ENCODE assay signal across 9 mouse cellular contexts in genomic region chr11:78396950-78397349, GRCm38 (mm10). TPM values are rescaled to one million over a fixed set of nuclear protein-coding genes. Genes with fewer than 3 reads are reported as not detected.
DNase-seq lines count a peak whose midpoint lies in the region; ATAC-seq and TF ChIP-seq lines count a peak whose summit lies in the region.
"Had no signal": no experiment of that assay in that cellular context is flagged by ENCODE, and none has a peak within 500 bp of the region (broad histone marks: within the 10 kb centered on the region; RNA-seq: fewer than 3 reads in every experiment).

No protein-coding gene starts in this region.

- peak overlapping the region; percentile 59 for H3K4me2 ChIP-seq in hindbrain, embryonic 12.5 days (replicated peaks)
- H3K4me2 ChIP-seq in lung, postnatal 0 days (replicated peaks; ENCODE audit: low read depth, low read length), result no peak overlapping the region

- WGBS in hindbrain, embryonic 12.5 days, result 43% methylated on average over 11 of the region's 11 CpGs
- WGBS in lung, postnatal 0 days, result 36% methylated on average over 11 of the region's 11 CpGs
- WGBS in cerebellum, adult 2 months, result 67% methylated on average over 11 of the region's 11 CpGs

- H3K27me3 ChIP-seq in E14TG2a.4 (ENCODE audit: insufficient read depth, low read length) (0 out of 2 replicates have a peak, but pooled peaks cover 7% of the 10 kb centered on the region), ES-Bruce4 (ENCODE audit: control insufficient read depth, insufficient read depth, low read length, poor library complexity, severe bottlenecking) (no peaks in the 10 kb centered on the region)
- peaks cover 9% of the 10 kb centered on the region for H3K27me3 ChIP-seq in hindbrain, embryonic 12.5 days
- no peaks in the 10 kb centered on the region for H3K27me3 ChIP-seq in lung, postnatal 0 days (replicated peaks; ENCODE audit: insufficient read depth, low read length)
- H3K27me3 ChIP-seq in cerebellum, adult 2 months (ENCODE audit: control insufficient read depth, insufficient read depth, low read length), result no peaks in the 10 kb centered on the region

- intact Hi-C loops in gastrocnemius, postnatal 36 days (cut with DNase I), result no loop called here

- TF ChIP-seq CTCF in E14TG2a.4 (conservative IDR thresholded peaks at IDR 0.05; ENCODE audit: low read length), result no peak
- TF ChIP-seq CTCF in ES-Bruce4 (IDR thresholded peaks at IDR 0.05; ENCODE audit: low read depth, low read length), result no peak
- TF ChIP-seq CTCF in lung, postnatal 0 days (IDR thresholded peaks at IDR 0.05), result no peak
- no peak for TF ChIP-seq CTCF in cerebellum, adult 2 months (IDR thresholded peaks at IDR 0.05; ENCODE audit: borderline replicate concordance, insufficient read depth, low read depth, low read length)

- peaks cover 63% of the 10 kb centered on the region for H3K4me1 ChIP-seq in E14TG2a.4 (replicated peaks; ENCODE audit: low read depth, low read length)
- no peaks in the 10 kb centered on the region for H3K4me1 ChIP-seq in ES-Bruce4 (ENCODE audit: control insufficient read depth, insufficient read depth, low read length)
- H3K4me1 ChIP-seq in hindbrain, embryonic 12.5 days, result peaks cover 7% of the 10 kb centered on the region
- H3K4me1 ChIP-seq in lung, postnatal 0 days (ENCODE audit: insufficient read depth, low read depth, low read length), result no peaks in the 10 kb centered on the region; the same call in 1 of the 2 replicates
- H3K4me1 ChIP-seq in cerebellum, adult 2 months (ENCODE audit: control insufficient read depth, insufficient read depth, low read length), result peaks cover 3% of the 10 kb centered on the region; the same call in 1 of the 2 replicates

- peak overlapping the region; percentile 71 for H3K4me3 ChIP-seq in E14TG2a.4 (replicated peaks; ENCODE audit: low read length)
- peak overlapping the region; percentile 49 for H3K4me3 ChIP-seq in ES-Bruce4 (ENCODE audit: low read depth, low read length)
- H3K4me3 ChIP-seq in hindbrain, embryonic 12.5 days, result peak overlapping the region; percentile 24
- H3K4me3 ChIP-seq in lung, postnatal 0 days (ENCODE audit: low read depth, low read length), result no peak overlapping the region
- no peak overlapping the region for H3K4me3 ChIP-seq in cerebellum, adult 2 months (replicated peaks; ENCODE audit: insufficient read depth, low read depth, low read length)

- TF ChIP-seq EP300 in ES-Bruce4 (IDR thresholded peaks at IDR 0.05; ENCODE audit: insufficient read depth, low read depth, low read length), result no peak
- TF ChIP-seq EP300 in lung, postnatal 0 days (IDR thresholded peaks at IDR 0.05), result no peak

- 0 out of 2 replicates have a peak overlapping the region, but pooled peaks have one; percentile 7 for H3K9ac ChIP-seq in ES-Bruce4 (ENCODE audit: low read depth, poor library complexity, severe bottlenecking)
- peak overlapping the region; percentile 53; the same call in 1 of the 2 replicates for H3K9ac ChIP-seq in hindbrain, embryonic 12.5 days
- H3K9ac ChIP-seq in lung, postnatal 0 days (replicated peaks; ENCODE audit: low read depth), result no peak overlapping the region

- H3K9me3 ChIP-seq in E14TG2a.4 (ENCODE audit: low read length), result no peaks in the 10 kb centered on the region
- no peaks in the 10 kb centered on the region for H3K9me3 ChIP-seq in ES-Bruce4 (replicated peaks; ENCODE audit: control insufficient read depth, insufficient read depth, low read length, poor library complexity, severe bottlenecking)
- H3K9me3 ChIP-seq in hindbrain, embryonic 12.5 days (replicated peaks), result no peaks in the 10 kb centered on the region
- H3K9me3 ChIP-seq in lung, postnatal 0 days (ENCODE audit: low read length), result no peaks in the 10 kb centered on the region

- ATAC-seq in hindbrain, embryonic 12.5 days (ENCODE audit: low FRiP score), result no peak
- ATAC-seq in lung, postnatal 0 days, result no peak

- peak; percentile 14 for DNase-seq in lung, postnatal 0 days (ENCODE audit: low spot score)
- DNase-seq in gastrocnemius, postnatal 36 days, result no peak
- no peak for DNase-seq in gastrocnemius, postnatal 25 days
- no peak for DNase-seq in cerebellum, adult 2 months

- no peak overlapping the region for H3K27ac ChIP-seq in ES-Bruce4 (ENCODE audit: insufficient read depth, low read length)
- H3K27ac ChIP-seq in hindbrain, embryonic 12.5 days, result 0 out of 2 replicates have a peak overlapping the region, but pooled peaks have one; percentile 30
- no peak overlapping the region for H3K27ac ChIP-seq in lung, postnatal 0 days (ENCODE audit: low read length)
- H3K27ac ChIP-seq in cerebellum, adult 2 months (ENCODE audit: insufficient read depth, low read length), result no peak overlapping the region

- no peak for TF ChIP-seq POLR2A in ES-Bruce4 (IDR thresholded peaks at IDR 0.05; ENCODE audit: insufficient read depth, low read length)
- TF ChIP-seq POLR2A in cerebellum, adult 2 months (IDR thresholded peaks at IDR 0.05; ENCODE audit: borderline replicate concordance, insufficient read depth, low read length), result no peak

- no peaks in the 10 kb centered on the region for H3K36me3 ChIP-seq in E14TG2a.4 (ENCODE audit: insufficient read depth, low read length)
- H3K36me3 ChIP-seq in ES-Bruce4 (ENCODE audit: control insufficient read depth, insufficient read depth, low read length, poor library complexity, severe bottlenecking), result no peaks in the 10 kb centered on the region
- no peaks in the 10 kb centered on the region for H3K36me3 ChIP-seq in hindbrain, embryonic 12.5 days
- no peaks in the 10 kb centered on the region for H3K36me3 ChIP-seq in lung, postnatal 0 days (ENCODE audit: insufficient read depth, low read length)

RNA-seq across cellular contexts. Expression of gene Foxn1, which starts 10.6 kb away (rescaled TPM):
- polyA plus RNA-seq in ES-Bruce4 (2011; ENCODE audit: insufficient read depth, insufficient read length, low read depth, missing spikeins), result not detected in 2 replicates
- not detected in 2 replicates for polyA plus RNA-seq in hindbrain, embryonic 12.5 days (2016; fragmentation: Nextera tagmentation; extraction: Ambion mirVana)
- not detected in 2 replicates for polyA plus RNA-seq in lung, postnatal 0 days (2015; fragmentation: Nextera tagmentation; extraction: Ambion mirVana)
- under 1 TPM in 1 of 2 experiments, not detected in 1; 0.10 TPM for total RNA-seq in gastrocnemius, postnatal 36 days (2021)
- total RNA-seq in gastrocnemius, postnatal 25 days (2021), result not detected
- not detected in 2 replicates for polyA plus RNA-seq in cerebellum, adult 2 months (2012; rRNA removed)
- polyA plus RNA-seq: inflammation-experienced regulatory T-cells, adult 6 months; testis, adult 2 months had no signal

RNA-seq across cellular contexts. Expression of gene Slc13a2, which starts 25.1 kb away (rescaled TPM):
- not detected in 2 replicates for polyA plus RNA-seq in ES-Bruce4 (2011; ENCODE audit: insufficient read depth, insufficient read length, low read depth, missing spikeins)
- polyA plus RNA-seq in hindbrain, embryonic 12.5 days (2016; fragmentation: Nextera tagmentation; extraction: Ambion mirVana), result not detected in 2 replicates
- 0.43 and 0.51 TPM in 2 replicates for polyA plus RNA-seq in lung, postnatal 0 days (2015; fragmentation: Nextera tagmentation; extraction: Ambion mirVana)
- not detected for total RNA-seq in gastrocnemius, postnatal 36 days (2021)
- not detected for total RNA-seq in gastrocnemius, postnatal 25 days (2021)
- polyA plus RNA-seq in cerebellum, adult 2 months (2012; rRNA removed), result not detected in 2 replicates
- polyA plus RNA-seq: inflammation-experienced regulatory T-cells, adult 6 months had no signal

RNA-seq across cellular contexts. Expression of gene Unc119, which starts 53.7 kb away (rescaled TPM):
- 25.7 and 28.7 TPM in 2 replicates for polyA plus RNA-seq in ES-Bruce4 (2011; ENCODE audit: insufficient read depth, insufficient read length, low read depth, missing spikeins)
- polyA plus RNA-seq in hindbrain, embryonic 12.5 days (2016; fragmentation: Nextera tagmentation; extraction: Ambion mirVana), result 86.0 and 92.7 TPM in 2 replicates
- polyA plus RNA-seq in lung, postnatal 0 days (2015; fragmentation: Nextera tagmentation; extraction: Ambion mirVana), result 35.6 and 37.5 TPM in 2 replicates
- 10 to 100 TPM; 10.1 to 16.2 TPM for total RNA-seq in gastrocnemius, postnatal 36 days (2021)
- 10 to 100 TPM in 1 of 2 experiments, 1 to 10 TPM in 1; 8.4 to 10.5 TPM for total RNA-seq in gastrocnemius, postnatal 25 days (2021)
- polyA plus RNA-seq in cerebellum, adult 2 months (2012; rRNA removed), result 72.2 and 75.2 TPM in 2 replicates

Comparison
In these comparisons a context has a peak if more than half of its experiments do, and no peak if none do; other contexts are left out.
1. H3K4me3 ChIP-seq: peak in E14TG2a.4 (single experiment), ES-Bruce4 (single experiment) and hindbrain, embryonic 12.5 days (single experiment); none in lung, postnatal 0 days (single experiment) and cerebellum, adult 2 months (single experiment).